Mouse (Mus musculus): Measurements from ENCODE around the gene Arid5b. TPM values are rescaled to one million over a fixed set of nuclear protein-coding genes. Genes with fewer than 3 reads are reported as not detected.

Arid5b gene
- polyA plus RNA-seq, 1 experiment from 2014 or later, result 27.5 TPM

DNA sequence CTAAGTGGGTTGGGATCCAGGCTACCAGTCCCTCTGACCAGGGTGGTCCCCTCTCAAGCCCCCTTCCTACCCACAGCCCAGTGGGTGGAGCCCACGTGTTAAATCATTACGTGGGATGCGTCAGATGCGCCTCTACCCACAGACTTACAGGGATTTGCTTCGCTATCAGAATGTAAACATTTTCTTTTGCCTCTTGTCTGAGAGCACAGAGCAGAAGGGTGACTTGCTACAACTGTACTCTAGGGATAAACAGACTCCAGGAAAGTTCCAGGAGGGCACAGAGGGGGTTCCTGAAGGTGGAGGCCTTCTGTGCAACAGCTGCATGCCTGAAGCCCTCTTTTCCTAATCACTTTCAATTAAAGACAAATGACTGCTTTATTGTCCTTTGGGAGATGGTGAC is 98.8 kb downstream of the Arid5b start:
- Histone ChIP-seq H3K36me3 (replicated peaks; ENCODE audit: control insufficient read depth, insufficient read depth, low read depth, low read length) (no peaks in the 10 kb centered on the region), H3K9ac (replicated peaks; ENCODE audit: low read length) (no peak overlapping the region), H3K27ac (replicated peaks; ENCODE audit: low read depth, low read length) (no peak overlapping the region), H3K4me2 (ENCODE audit: low read depth, low read length) (no peak overlapping the region), H3K4me1 (ENCODE audit: control insufficient read depth, insufficient read depth, low read length) (no peaks in the 10 kb centered on the region), H3K9me3 (replicated peaks; ENCODE audit: control insufficient read depth, low read length) (no peaks in the 10 kb centered on the region), H3K27me3 (ENCODE audit: control insufficient read depth, insufficient read depth, low read length) (no peaks in the 10 kb centered on the region), H3K4me3 (ENCODE audit: low read depth, low read length) (no peak overlapping the region)
- ATAC-seq (replicated peaks; ENCODE audit: insufficient number of reproducible peaks, low FRiP score, low TSS enrichment, low read depth) (no peak), DNase-seq (ENCODE audit: low spot score) (no peak)
- 55% methylated on average over 5 of the region's 5 CpGs for WGBS

DNA sequence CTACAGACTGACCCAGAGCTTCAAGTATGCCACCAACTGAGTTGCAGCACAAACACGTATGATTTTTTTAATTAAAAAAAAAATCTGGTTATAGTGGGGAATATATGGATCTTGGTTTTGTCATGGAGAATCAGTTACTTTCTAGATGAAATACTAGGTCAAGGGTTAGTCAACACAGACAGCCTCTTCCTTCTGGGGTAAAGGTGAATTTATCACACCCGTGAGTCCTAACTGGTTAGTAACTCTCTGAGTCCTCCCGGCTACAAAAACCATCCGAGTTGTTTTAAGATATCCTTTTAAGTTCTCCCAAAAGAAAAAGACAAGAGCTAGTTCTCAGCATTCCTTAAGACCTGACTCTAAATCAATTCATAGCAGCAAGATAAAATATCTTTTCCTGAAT is 99.2 kb downstream of the Arid5b start:
- no peaks in the 10 kb centered on the region for H3K36me3 ChIP-seq (replicated peaks; ENCODE audit: control insufficient read depth, insufficient read depth, low read depth, low read length)
- H3K27ac ChIP-seq (replicated peaks; ENCODE audit: low read depth, low read length), result no peak overlapping the region
- WGBS, result 90% methylated on average over 4 of the region's 4 CpGs
- no peak for ATAC-seq (replicated peaks; ENCODE audit: insufficient number of reproducible peaks, low FRiP score, low TSS enrichment, low read depth)
- H3K4me2 ChIP-seq (ENCODE audit: low read depth, low read length), result no peak overlapping the region
- no peak for DNase-seq (ENCODE audit: low spot score)
- no peak overlapping the region for H3K9ac ChIP-seq (replicated peaks; ENCODE audit: low read length)
- H3K9me3 ChIP-seq (replicated peaks; ENCODE audit: control insufficient read depth, low read length), result no peaks in the 10 kb centered on the region
- H3K4me3 ChIP-seq (ENCODE audit: low read depth, low read length), result no peak overlapping the region
- H3K27me3 ChIP-seq (ENCODE audit: control insufficient read depth, insufficient read depth, low read length), result no peaks in the 10 kb centered on the region
- H3K4me1 ChIP-seq (ENCODE audit: control insufficient read depth, insufficient read depth, low read length), result no peaks in the 10 kb centered on the region

DNA sequence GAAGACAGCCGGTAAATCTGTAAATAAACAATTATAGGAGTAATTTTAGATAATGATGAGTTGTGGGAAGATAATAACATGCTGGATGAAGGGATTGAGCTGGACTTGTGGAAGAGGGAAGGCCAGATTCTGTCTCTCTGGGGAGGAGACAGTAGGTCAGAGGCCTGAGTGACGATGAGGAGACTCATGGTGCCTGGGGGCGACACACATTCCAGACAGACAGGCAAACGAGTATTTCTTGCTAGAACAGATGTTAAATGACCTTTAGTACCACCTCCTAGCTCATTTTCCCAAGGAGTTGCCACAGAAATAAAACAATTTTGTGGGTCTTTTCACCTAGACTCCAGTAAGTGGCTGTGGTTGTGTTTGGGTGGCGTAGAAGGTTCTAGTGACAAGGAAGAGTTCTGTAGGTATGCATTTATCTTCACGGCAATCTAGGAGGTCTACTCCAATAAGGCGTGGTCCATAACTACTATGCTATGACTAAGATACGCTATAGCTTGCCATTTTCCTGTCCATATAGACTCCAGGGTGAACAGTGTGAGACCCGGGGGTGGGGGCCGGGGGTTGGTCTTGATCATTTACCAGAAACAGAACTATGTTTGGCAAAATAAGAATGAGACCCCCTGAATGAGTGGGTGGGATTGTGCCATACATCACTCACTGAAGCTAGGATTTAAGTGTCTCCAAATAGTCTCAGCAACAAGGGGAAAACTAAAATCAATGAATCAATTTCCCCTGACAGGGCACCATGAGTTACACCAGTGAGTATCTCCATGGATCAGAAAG is 100.6 kb downstream of the Arid5b start:
- no peak for DNase-seq (ENCODE audit: low spot score)
- H3K27me3 ChIP-seq (ENCODE audit: control insufficient read depth, insufficient read depth, low read length), result no peaks in the 10 kb centered on the region
- no peaks in the 10 kb centered on the region for H3K36me3 ChIP-seq (replicated peaks; ENCODE audit: control insufficient read depth, insufficient read depth, low read depth, low read length)
- no peak overlapping the region for H3K4me2 ChIP-seq (ENCODE audit: low read depth, low read length)
- H3K27ac ChIP-seq (replicated peaks; ENCODE audit: low read depth, low read length), result no peak overlapping the region
- no peaks in the 10 kb centered on the region for H3K9me3 ChIP-seq (replicated peaks; ENCODE audit: control insufficient read depth, low read length)
- H3K4me3 ChIP-seq (ENCODE audit: low read depth, low read length), result no peak overlapping the region
- WGBS, result 71% methylated on average over 10 of the region's 10 CpGs
- H3K4me1 ChIP-seq (ENCODE audit: control insufficient read depth, insufficient read depth, low read length), result no peaks in the 10 kb centered on the region
- no peak for ATAC-seq (replicated peaks; ENCODE audit: insufficient number of reproducible peaks, low FRiP score, low TSS enrichment, low read depth)
- no peak overlapping the region for H3K9ac ChIP-seq (replicated peaks; ENCODE audit: low read length)

DNA sequence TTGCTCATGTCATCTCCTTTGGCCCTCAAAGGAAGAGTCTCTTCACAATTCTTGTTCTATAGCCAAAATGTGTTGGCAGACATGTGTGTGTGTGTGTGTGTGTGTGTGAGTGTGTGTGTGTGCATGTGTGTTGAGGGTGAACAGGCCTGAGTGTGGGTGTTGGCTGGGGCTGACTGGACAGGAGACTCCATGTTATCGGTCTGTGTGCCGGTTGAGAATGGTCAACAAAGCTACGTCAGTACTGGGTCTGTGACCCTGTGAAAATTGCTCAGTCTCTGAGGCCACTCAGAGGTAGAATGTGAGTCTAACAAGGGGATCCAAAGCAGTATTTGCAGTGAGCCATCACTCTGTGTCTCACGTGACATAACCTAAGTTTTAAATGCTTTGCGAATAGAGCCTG is 102.7 kb downstream of the Arid5b start:
- H3K27me3 ChIP-seq (ENCODE audit: control insufficient read depth, insufficient read depth, low read length), result no peaks in the 10 kb centered on the region
- DNase-seq (ENCODE audit: low spot score) (no peak), ATAC-seq (replicated peaks; ENCODE audit: insufficient number of reproducible peaks, low FRiP score, low TSS enrichment, low read depth) (no peak)
- H3K36me3 ChIP-seq (replicated peaks; ENCODE audit: control insufficient read depth, insufficient read depth, low read depth, low read length), result no peaks in the 10 kb centered on the region
- no peaks in the 10 kb centered on the region for H3K4me1 ChIP-seq (ENCODE audit: control insufficient read depth, insufficient read depth, low read length)
- H3K9me3 ChIP-seq (replicated peaks; ENCODE audit: control insufficient read depth, low read length), result no peaks in the 10 kb centered on the region
- no peak overlapping the region for H3K9ac ChIP-seq (replicated peaks; ENCODE audit: low read length)
- H3K4me2 ChIP-seq (ENCODE audit: low read depth, low read length), result no peak overlapping the region
- no peak overlapping the region for H3K4me3 ChIP-seq (ENCODE audit: low read depth, low read length)
- no peak overlapping the region for H3K27ac ChIP-seq (replicated peaks; ENCODE audit: low read depth, low read length)
- WGBS, result 94% methylated on average over 5 of the region's 5 CpGs

DNA sequence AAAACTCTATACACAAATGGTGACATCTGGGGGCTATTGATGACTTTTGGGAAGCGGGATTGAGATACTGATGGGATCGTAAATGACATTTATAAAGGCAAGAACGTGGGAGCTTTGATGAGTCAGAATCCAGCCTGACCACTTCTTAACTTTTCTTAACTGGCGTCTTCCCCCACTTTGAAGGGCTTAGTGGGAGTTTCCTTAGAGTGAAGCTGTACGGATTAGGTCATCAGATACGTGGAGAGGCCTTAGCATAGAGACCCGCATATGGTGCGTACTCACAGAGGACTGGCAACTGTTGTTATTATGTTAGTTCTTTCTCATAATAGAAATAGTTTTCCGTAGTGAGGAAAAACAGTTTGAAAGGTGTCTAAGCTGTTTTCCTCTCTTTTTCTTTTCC is 104.9 kb downstream of the Arid5b start:
- WGBS, result 86% methylated on average over 9 of the region's 9 CpGs
- Histone ChIP-seq H3K27me3 (ENCODE audit: control insufficient read depth, insufficient read depth, low read length) (no peaks in the 10 kb centered on the region), H3K36me3 (replicated peaks; ENCODE audit: control insufficient read depth, insufficient read depth, low read depth, low read length) (no peaks in the 10 kb centered on the region), H3K4me3 (ENCODE audit: low read depth, low read length) (no peak overlapping the region), H3K9me3 (replicated peaks; ENCODE audit: control insufficient read depth, low read length) (no peaks in the 10 kb centered on the region), H3K9ac (replicated peaks; ENCODE audit: low read length) (no peak overlapping the region), H3K27ac (replicated peaks; ENCODE audit: low read depth, low read length) (no peak overlapping the region), H3K4me2 (ENCODE audit: low read depth, low read length) (no peak overlapping the region), H3K4me1 (ENCODE audit: control insufficient read depth, insufficient read depth, low read length) (no peaks in the 10 kb centered on the region)
- no peak for ATAC-seq (replicated peaks; ENCODE audit: insufficient number of reproducible peaks, low FRiP score, low TSS enrichment, low read depth)
- DNase-seq (ENCODE audit: low spot score), result no peak

DNA sequence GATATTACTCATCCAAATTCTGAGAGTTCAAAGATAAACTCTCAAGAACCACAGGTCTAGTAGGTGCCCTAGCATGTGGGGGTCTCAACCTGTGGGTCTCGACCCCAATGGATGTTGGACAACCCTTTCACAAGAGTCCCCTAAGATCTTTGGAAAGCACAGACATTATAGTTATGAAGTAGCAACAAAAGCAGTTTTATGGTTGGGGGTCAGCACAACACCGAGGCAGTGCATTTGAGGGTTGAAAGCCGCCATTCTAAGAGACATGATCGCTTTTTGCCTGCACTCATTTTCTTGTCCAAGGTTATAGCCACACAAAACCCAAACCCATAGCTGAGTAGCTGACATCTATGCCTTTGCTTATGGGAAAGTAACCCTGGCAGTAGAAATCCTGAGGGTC is 105.6 kb downstream of the Arid5b start:
- no peaks in the 10 kb centered on the region for H3K36me3 ChIP-seq (replicated peaks; ENCODE audit: control insufficient read depth, insufficient read depth, low read depth, low read length)
- no peaks in the 10 kb centered on the region for H3K9me3 ChIP-seq (replicated peaks; ENCODE audit: control insufficient read depth, low read length)
- WGBS, result 91% methylated on average over 4 of the region's 4 CpGs
- no peak overlapping the region for H3K27ac ChIP-seq (replicated peaks; ENCODE audit: low read depth, low read length)
- ATAC-seq (replicated peaks; ENCODE audit: insufficient number of reproducible peaks, low FRiP score, low TSS enrichment, low read depth), result no peak
- H3K9ac ChIP-seq (replicated peaks; ENCODE audit: low read length), result no peak overlapping the region
- no peaks in the 10 kb centered on the region for H3K27me3 ChIP-seq (ENCODE audit: control insufficient read depth, insufficient read depth, low read length)
- no peak overlapping the region for H3K4me3 ChIP-seq (ENCODE audit: low read depth, low read length)
- no peak overlapping the region for H3K4me2 ChIP-seq (ENCODE audit: low read depth, low read length)
- H3K4me1 ChIP-seq (ENCODE audit: control insufficient read depth, insufficient read depth, low read length), result no peaks in the 10 kb centered on the region
- DNase-seq (ENCODE audit: low spot score), result no peak

DNA sequence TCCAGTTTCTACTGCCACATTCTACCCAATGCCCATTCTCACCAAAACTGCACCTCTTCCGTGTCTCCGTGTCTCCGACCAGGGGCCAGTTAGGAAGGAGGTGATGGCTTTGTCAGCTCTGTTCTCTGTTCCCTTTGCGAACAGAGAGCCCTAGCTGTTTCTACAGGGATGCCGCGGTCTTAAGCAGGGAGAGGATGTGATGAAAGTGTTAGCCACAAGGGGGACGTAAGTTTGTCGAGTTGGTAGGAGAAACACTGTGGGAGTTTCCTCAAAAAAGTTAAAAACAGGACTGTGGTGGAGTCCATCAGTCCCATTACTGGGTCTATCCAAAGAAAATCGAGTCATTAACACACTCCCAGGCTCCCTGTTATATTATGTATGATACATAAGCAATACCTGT is 106.6 kb downstream of the Arid5b start:
- Histone ChIP-seq H3K36me3 (replicated peaks; ENCODE audit: control insufficient read depth, insufficient read depth, low read depth, low read length) (no peaks in the 10 kb centered on the region), H3K4me3 (ENCODE audit: low read depth, low read length) (no peak overlapping the region), H3K9me3 (replicated peaks; ENCODE audit: control insufficient read depth, low read length) (no peaks in the 10 kb centered on the region), H3K9ac (replicated peaks; ENCODE audit: low read length) (no peak overlapping the region), H3K27me3 (ENCODE audit: control insufficient read depth, insufficient read depth, low read length) (no peaks in the 10 kb centered on the region), H3K4me2 (ENCODE audit: low read depth, low read length) (no peak overlapping the region), H3K27ac (replicated peaks; ENCODE audit: low read depth, low read length) (no peak overlapping the region), H3K4me1 (ENCODE audit: control insufficient read depth, insufficient read depth, low read length) (no peaks in the 10 kb centered on the region)
- 52% methylated on average over 9 of the region's 9 CpGs for WGBS
- ATAC-seq (replicated peaks; ENCODE audit: insufficient number of reproducible peaks, low FRiP score, low TSS enrichment, low read depth) (no peak), DNase-seq (ENCODE audit: low spot score) (no peak)

DNA sequence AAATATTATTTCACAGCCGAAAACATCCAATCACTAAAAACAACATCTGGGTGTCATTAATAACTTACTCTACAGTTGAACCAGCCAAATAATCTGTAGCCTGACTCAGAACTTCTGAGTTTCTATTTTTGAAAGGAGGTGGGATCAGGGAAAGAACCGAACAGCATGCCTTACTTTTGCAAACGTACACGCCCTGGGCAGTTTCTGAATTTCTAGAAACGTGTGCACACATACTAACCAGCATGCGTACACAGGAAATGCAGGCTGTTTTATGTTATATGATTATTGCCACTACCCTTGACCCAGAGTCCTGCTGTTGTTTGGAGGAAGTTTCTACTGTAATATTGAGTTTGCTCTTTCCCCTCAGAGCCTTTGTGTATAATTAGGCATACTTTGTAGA is 109.9 kb downstream of the Arid5b start:
- WGBS, result 73% methylated on average over 6 of the region's 6 CpGs
- Histone ChIP-seq H3K27me3 (ENCODE audit: control insufficient read depth, insufficient read depth, low read length) (no peaks in the 10 kb centered on the region), H3K4me1 (ENCODE audit: control insufficient read depth, insufficient read depth, low read length) (no peaks in the 10 kb centered on the region), H3K9me3 (replicated peaks; ENCODE audit: control insufficient read depth, low read length) (no peaks in the 10 kb centered on the region), H3K4me2 (ENCODE audit: low read depth, low read length) (no peak overlapping the region), H3K9ac (replicated peaks; ENCODE audit: low read length) (no peak overlapping the region), H3K27ac (replicated peaks; ENCODE audit: low read depth, low read length) (no peak overlapping the region), H3K36me3 (replicated peaks; ENCODE audit: control insufficient read depth, insufficient read depth, low read depth, low read length) (no peaks in the 10 kb centered on the region), H3K4me3 (ENCODE audit: low read depth, low read length) (no peak overlapping the region)
- ATAC-seq (replicated peaks; ENCODE audit: insufficient number of reproducible peaks, low FRiP score, low TSS enrichment, low read depth), result no peak
- DNase-seq (ENCODE audit: low spot score), result no peak

Measured in embryonic facial prominence, embryonic 11.5 days (tissue).